Mouse (Mus musculus): ENCODE data around the gene Vmn1r15.

- no peak for TF ChIP-seq POLR2A (IDR thresholded peaks at IDR 0.05; ENCODE audit: borderline replicate concordance, extremely low read depth, insufficient read depth, insufficient read length, poor library complexity, severe bottlenecking)
- TF ChIP-seq CTCF (IDR thresholded peaks at IDR 0.05; ENCODE audit: borderline replicate concordance, extremely low read depth, insufficient read depth, insufficient read length): no peak
Observed at GRCm38 (mm10) chr6:57278952-57279351, 21.2 kb downstream of the Vmn1r15 start.
